Mouse (Mus musculus): ENCODE measurements around the gene Lrrc4.

DNA sequence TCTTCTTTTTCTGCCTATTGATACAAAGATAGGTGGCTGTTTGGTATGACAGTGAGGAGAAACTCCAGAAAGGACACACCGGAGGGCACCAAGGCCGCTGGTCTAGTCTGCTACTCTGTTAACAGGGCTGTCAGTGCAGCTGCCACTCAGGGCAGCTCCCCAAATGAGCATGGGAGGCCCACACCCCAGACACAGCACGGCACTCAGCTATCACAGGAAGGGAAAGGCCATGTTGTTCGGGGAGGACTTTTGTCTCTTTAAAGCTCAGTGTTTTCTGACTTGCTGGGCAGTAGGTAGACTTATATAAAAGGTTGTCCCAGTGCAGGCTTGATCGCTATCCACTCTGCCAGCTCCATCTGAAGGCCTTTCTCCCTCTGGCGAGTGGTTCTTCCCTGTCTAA, 44.4 kb downstream of the Lrrc4 start:
- no peak for TF ChIP-seq CTCF (IDR thresholded peaks at IDR 0.05; ENCODE audit: extremely low read depth, insufficient read depth, low read length)
- no peak for TF ChIP-seq POLR2A (IDR thresholded peaks at IDR 0.05; ENCODE audit: extremely low read depth, insufficient read depth, low read length)

Data from cortical plate, adult 2 months (tissue).